In genomic region chr5:149170841-149171588, GRCm38 (mm10) we compare ENCODE assay signal across 24 mouse cellular contexts. TPM values are rescaled to one million over a fixed set of nuclear protein-coding genes. Genes with fewer than 3 reads are reported as not detected.
DNase-seq lines count a peak whose midpoint lies in the region; ATAC-seq and TF ChIP-seq lines count a peak whose summit lies in the region.
"Had no signal": no experiment of that assay in that cellular context is flagged by ENCODE, and none has a peak within 500 bp of the region (broad histone marks: within the 10 kb centered on the region; RNA-seq: fewer than 3 reads in every experiment).

No protein-coding gene starts in this region.

- H3K9ac ChIP-seq in kidney, embryonic 16.5 days (replicated peaks; ENCODE audit: low read length), result no peak overlapping the region
- no peak overlapping the region for H3K9ac ChIP-seq in midbrain, embryonic 11.5 days (ENCODE audit: low read length)
- no peak overlapping the region for H3K9ac ChIP-seq in midbrain, postnatal 0 days (replicated peaks; ENCODE audit: low read length, poor library complexity, severe bottlenecking)
- H3K9ac ChIP-seq: embryonic facial prominence, embryonic 12.5 days; forebrain, embryonic 12.5 days; heart, embryonic 12.5 days; intestine, embryonic 15.5 days; limb, embryonic 12.5 days; midbrain, embryonic 12.5 days had no signal

- TF ChIP-seq CTCF in kidney, adult 2 months (conservative IDR thresholded peaks at IDR 0.05; ENCODE audit: insufficient read depth, insufficient read length, low read depth, low read length), result no peak
- TF ChIP-seq CTCF in midbrain, postnatal 0 days (IDR thresholded peaks at IDR 0.05), result no peak

- H3K4me3 ChIP-seq in kidney, adult 2 months (ENCODE audit: insufficient read depth, low read depth, low read length), result no peak overlapping the region
- no peak overlapping the region for H3K4me3 ChIP-seq in kidney, embryonic 16.5 days (ENCODE audit: low read length)
- H3K4me3 ChIP-seq in midbrain, embryonic 11.5 days (ENCODE audit: low read depth, low read length), result no peak overlapping the region
- H3K4me3 ChIP-seq in midbrain, postnatal 0 days (ENCODE audit: low read depth, low read length), result no peak overlapping the region
- H3K4me3 ChIP-seq: embryonic facial prominence, embryonic 12.5 days; erythroblast, embryonic 14.5 days; forebrain, embryonic 12.5 days; gastrocnemius, adult 2 months; heart, embryonic 12.5 days; hindbrain, embryonic 10.5 days; intestine, embryonic 15.5 days; limb, embryonic 12.5 days; midbrain, embryonic 12.5 days had no signal

- no peak overlapping the region for H3K27ac ChIP-seq in kidney, adult 2 months (ENCODE audit: insufficient read depth, low read depth, low read length)
- H3K27ac ChIP-seq in kidney, embryonic 16.5 days (ENCODE audit: low read length), result no peak overlapping the region
- no peak overlapping the region for H3K27ac ChIP-seq in midbrain, embryonic 11.5 days (ENCODE audit: low read depth, low read length)
- no peak overlapping the region for H3K27ac ChIP-seq in midbrain, postnatal 0 days (ENCODE audit: low read depth, low read length)
- H3K27ac ChIP-seq: embryonic facial prominence, embryonic 12.5 days; forebrain, embryonic 12.5 days; gastrocnemius, adult 2 months; hindbrain, embryonic 10.5 days; intestine, embryonic 15.5 days; limb, embryonic 12.5 days; midbrain, embryonic 12.5 days had no signal

- no peaks in the 10 kb centered on the region for H3K27me3 ChIP-seq in kidney, adult 2 months (replicated peaks; ENCODE audit: control insufficient read depth, insufficient read depth, low read length)
- no peaks in the 10 kb centered on the region for H3K27me3 ChIP-seq in kidney, embryonic 16.5 days (ENCODE audit: insufficient read depth, low read length)
- no peaks in the 10 kb centered on the region for H3K27me3 ChIP-seq in midbrain, embryonic 11.5 days (ENCODE audit: control insufficient read depth, insufficient read depth, low read length)
- no peaks in the 10 kb centered on the region for H3K27me3 ChIP-seq in midbrain, postnatal 0 days (ENCODE audit: insufficient read depth, low read length)
- H3K27me3 ChIP-seq: embryonic facial prominence, embryonic 12.5 days; forebrain, embryonic 12.5 days; heart, embryonic 12.5 days; intestine, embryonic 15.5 days; limb, embryonic 12.5 days; midbrain, embryonic 12.5 days had no signal

- peak; percentile 68 for DNase-seq in kidney, adult 2 months
- peak; percentile 79 for DNase-seq in midbrain, embryonic 11.5 days (ENCODE audit: low spot score, missing footprints)
- no peak for DNase-seq in midbrain, postnatal 0 days (ENCODE audit: low spot score)
- DNase-seq in thymus, postnatal 10 days (ENCODE audit: low spot score in 2 of 2), result no peak
- DNase-seq in embryo, embryonic 10.5 days (ENCODE audit: low spot score), result no peak
- DNase-seq: cerebellum, adult 11 months; cerebellum, postnatal 10 days; gastrocnemius, adult 2 months; heart, postnatal 10 days; layer of hippocampus, postnatal 36 days; lung, adult 18-20 months; lung, postnatal 14 days; thymus, adult 18-20 months had no signal

- no peaks in the 10 kb centered on the region for H3K4me1 ChIP-seq in kidney, adult 2 months (ENCODE audit: control insufficient read depth, insufficient read depth, low read length)
- H3K4me1 ChIP-seq in kidney, embryonic 16.5 days (ENCODE audit: insufficient read depth, low read length), result no peaks in the 10 kb centered on the region
- no peaks in the 10 kb centered on the region for H3K4me1 ChIP-seq in midbrain, embryonic 11.5 days (ENCODE audit: control insufficient read depth, insufficient read depth, low read length)
- no peaks in the 10 kb centered on the region for H3K4me1 ChIP-seq in midbrain, postnatal 0 days (ENCODE audit: insufficient read depth, low read length)
- H3K4me1 ChIP-seq: embryonic facial prominence, embryonic 12.5 days; forebrain, embryonic 12.5 days; heart, embryonic 12.5 days; intestine, embryonic 15.5 days; limb, embryonic 12.5 days; midbrain, embryonic 12.5 days had no signal

- TF ChIP-seq POLR2A in kidney, adult 2 months (IDR thresholded peaks at IDR 0.05; ENCODE audit: low read depth, low read length), result no peak

- no peaks in the 10 kb centered on the region for H3K36me3 ChIP-seq in kidney, adult 2 months (ENCODE audit: control insufficient read depth, insufficient read depth, low read length)
- H3K36me3 ChIP-seq in kidney, embryonic 16.5 days (ENCODE audit: insufficient read depth, low read length), result no peaks in the 10 kb centered on the region
- H3K36me3 ChIP-seq in midbrain, embryonic 11.5 days (ENCODE audit: control insufficient read depth, insufficient read depth, low read length), result no peaks in the 10 kb centered on the region
- no peaks in the 10 kb centered on the region for H3K36me3 ChIP-seq in midbrain, postnatal 0 days (ENCODE audit: insufficient read depth, low read length)
- H3K36me3 ChIP-seq: embryonic facial prominence, embryonic 12.5 days; forebrain, embryonic 12.5 days; heart, embryonic 12.5 days; hindbrain, embryonic 10.5 days; intestine, embryonic 15.5 days; limb, embryonic 12.5 days; midbrain, embryonic 12.5 days had no signal

- ATAC-seq in kidney, embryonic 16.5 days (ENCODE audit: low FRiP score, low TSS enrichment), result no peak
- no peak for ATAC-seq in midbrain, embryonic 11.5 days (ENCODE audit: low FRiP score)
- no peak for ATAC-seq in midbrain, postnatal 0 days (ENCODE audit: low FRiP score)
- ATAC-seq in erythroblast, adult 5-6 weeks (replicated peaks; ENCODE audit: low FRiP score, poor library complexity, severe bottlenecking), result 0 out of 2 replicates have a peak, but pooled peaks have one; percentile 21
- ATAC-seq: hindbrain, embryonic 16.5 days; intestine, embryonic 15.5 days had no signal

- no peaks in the 10 kb centered on the region for H3K9me3 ChIP-seq in kidney, embryonic 16.5 days (ENCODE audit: low read length)
- H3K9me3 ChIP-seq in midbrain, embryonic 11.5 days (ENCODE audit: control insufficient read depth, low read length), result no peaks in the 10 kb centered on the region
- H3K9me3 ChIP-seq in midbrain, postnatal 0 days (ENCODE audit: low read length), result no peaks in the 10 kb centered on the region
- H3K9me3 ChIP-seq: embryonic facial prominence, embryonic 12.5 days; forebrain, embryonic 12.5 days; heart, embryonic 12.5 days; hindbrain, embryonic 10.5 days; intestine, embryonic 15.5 days; limb, embryonic 12.5 days; midbrain, embryonic 12.5 days had no signal

- no peak overlapping the region for H3K4me2 ChIP-seq in kidney, embryonic 16.5 days (replicated peaks; ENCODE audit: low read depth, low read length)
- no peak overlapping the region for H3K4me2 ChIP-seq in midbrain, embryonic 11.5 days
- no peak overlapping the region for H3K4me2 ChIP-seq in midbrain, postnatal 0 days (ENCODE audit: low read depth, low read length, poor library complexity, severe bottlenecking)
- H3K4me2 ChIP-seq: embryonic facial prominence, embryonic 12.5 days; forebrain, embryonic 12.5 days; heart, embryonic 12.5 days; intestine, embryonic 15.5 days; limb, embryonic 12.5 days; midbrain, embryonic 12.5 days had no signal

- WGBS in kidney, adult 2 months, result 65% methylated on average over 8 of the region's 8 CpGs
- 44% methylated on average over 8 of the region's 8 CpGs for WGBS in kidney, embryonic 16.5 days
- 57% methylated on average over 8 of the region's 8 CpGs for WGBS in midbrain, embryonic 11.5 days
- 58% methylated on average over 8 of the region's 8 CpGs for WGBS in midbrain, postnatal 0 days

RNA-seq across cellular contexts. Expression of gene Uspl1, which starts 13.1 kb away (rescaled TPM):
- polyA plus RNA-seq in kidney, adult 2 months (2012; rRNA removed), result 9.4 and 9.9 TPM in 2 replicates
- 41.1 and 45.2 TPM in 2 replicates for polyA plus RNA-seq in kidney, embryonic 16.5 days (2015; fragmentation: Nextera tagmentation; extraction: Ambion mirVana)
- 81.3 and 83.3 TPM in 2 replicates for polyA plus RNA-seq in midbrain, embryonic 11.5 days (2014; fragmentation: Nextera tagmentation; extraction: Ambion mirVana)
- 48.1 and 50.9 TPM in 2 replicates for total RNA-seq in midbrain, postnatal 0 days (2014; rRNA removed)
- polyA plus RNA-seq in midbrain, postnatal 0 days (2015; fragmentation: Nextera tagmentation; extraction: Ambion mirVana), result 43.0 and 47.0 TPM in 2 replicates
- 5.2 and 7.5 TPM in 2 replicates for total RNA-seq in erythroblast, adult 5-6 weeks (2015; ENCODE audit: low replicate concordance)
- 10.0 and 15.1 TPM in 2 replicates for total RNA-seq in erythroblast, adult 5-6 weeks (2017; ENCODE audit: low replicate concordance)

RNA-seq across cellular contexts. Expression of gene Hmgb1, which starts 13.3 kb away (rescaled TPM):
- polyA plus RNA-seq in kidney, adult 2 months (2012; rRNA removed), result 33.6 and 48.1 TPM in 2 replicates
- polyA plus RNA-seq in kidney, embryonic 16.5 days (2015; fragmentation: Nextera tagmentation; extraction: Ambion mirVana), result 1,366 and 1,384 TPM in 2 replicates
- 1,896 and 1,979 TPM in 2 replicates for polyA plus RNA-seq in midbrain, embryonic 11.5 days (2014; fragmentation: Nextera tagmentation; extraction: Ambion mirVana)
- total RNA-seq in midbrain, postnatal 0 days (2014; rRNA removed), result 171 and 252 TPM in 2 replicates
- 603 and 756 TPM in 2 replicates for polyA plus RNA-seq in midbrain, postnatal 0 days (2015; fragmentation: Nextera tagmentation; extraction: Ambion mirVana)
- total RNA-seq in erythroblast, adult 5-6 weeks (2015; ENCODE audit: low replicate concordance), result 310 and 337 TPM in 2 replicates
- total RNA-seq in erythroblast, adult 5-6 weeks (2017; ENCODE audit: low replicate concordance), result 224 and 253 TPM in 2 replicates

Comparison
In these comparisons a context has a peak if more than half of its experiments do, and no peak if none do; other contexts are left out.
1. DNase-seq: peak in kidney, adult 2 months (single experiment) and midbrain, embryonic 11.5 days (single experiment); none in midbrain, postnatal 0 days (single experiment), thymus, postnatal 10 days (0 of 2) and embryo, embryonic 10.5 days (single experiment).
2. RNA of gene Hmgb1, which starts 13.3 kb away (polyA plus RNA-seq): 1,896 to 1,979 TPM in midbrain, embryonic 11.5 days, 1,366 to 1,384 TPM in kidney, embryonic 16.5 days and 603 to 756 TPM in midbrain, postnatal 0 days; 33.6 to 48.1 TPM in kidney, adult 2 months; every median in the first group is over 10 times any median in the second.